Mouse (Mus musculus) heart, postnatal 0 days (tissue): ENCODE measurements at regions not wholly inside any gene's neighbourhood (a gene's known extent, or its start where the extent isn't known, plus 50 kb on each side); places are given as distances from the start of the nearest gene placed in this dataset.
A peak's percentile ranks its signal among the peaks of the same experiment; 100 is the strongest.

Source experiments
- ATAC-seq: fragments of 200-750 bp; cut with Nextera tagmentation; 2 replicates; pipeline ENCODE4 v1.8.0; 2017; ENCODE audit warnings: low read depth, moderate number of reproducible peaks, moderate library complexity; ENCODE audit not compliant: insufficient read depth
- DNase-seq: peaks from one replicate; pipeline ENCODE4 v3.0.0-alpha.2; 2016; ENCODE audit warnings: low spot score
- H3K27ac ChIP-seq: fragments of 300-500 bp; sonication (generic); 2 replicates; pipeline ENCODE4 v1.5.1; 2014; ENCODE audit warnings: low read depth, mild to moderate bottlenecking
- H3K27me3 ChIP-seq: fragments of 300-500 bp; sonication (generic); 2 replicates; pipeline ENCODE4 v1.6.1; 2014; ENCODE audit warnings: low read length, mixed read lengths; ENCODE audit not compliant: control insufficient read depth, insufficient read depth
- H3K36me3 ChIP-seq: fragments of 300-500 bp; sonication (generic); replicated peaks from 2 replicates; pipeline ENCODE4 v1.6.1; 2014; ENCODE audit warnings: low read length, mixed read lengths; ENCODE audit not compliant: control insufficient read depth, insufficient read depth
- H3K4me1 ChIP-seq: fragments of 300-500 bp; sonication (generic); 2 replicates; pipeline ENCODE4 v1.6.1; 2014; ENCODE audit warnings: antibody characterized with exemption; ENCODE audit not compliant: control insufficient read depth, insufficient read depth
- H3K4me2 ChIP-seq: fragments of 300-500 bp; sonication (generic); 2 replicates; pipeline ENCODE4 v1.6.1; 2014; ENCODE audit warnings: low read depth, mild to moderate bottlenecking, low read length, moderate library complexity
- H3K4me3 ChIP-seq: fragments of 300-500 bp; sonication (generic); 2 replicates; pipeline ENCODE4 v1.5.1; 2014; ENCODE audit warnings: low read depth, low read length
- H3K9ac ChIP-seq: fragments of 300-500 bp; sonication (generic); replicated peaks from 2 replicates; pipeline ENCODE4 v1.6.1; 2014; ENCODE audit warnings: low read depth, low read length, mixed read lengths
- H3K9me3 ChIP-seq: fragments of 300-500 bp; sonication (generic); replicated peaks from 2 replicates; pipeline ENCODE4 v1.6.1; 2016; ENCODE audit warnings: low read length; ENCODE audit not compliant: control insufficient read depth
- CTCF ChIP-seq: IDR thresholded peaks from 2 replicates; pipeline ENCODE4 v1.5.1; 2016; ENCODE audit warnings: antibody characterized with exemption, control low read depth, low read depth
- EP300 ChIP-seq: IDR thresholded peaks from 2 replicates; pipeline ENCODE4 v1.6.1; 2016; ENCODE audit warnings: antibody characterized with exemption, low read depth
- WGBS: fragments of 180-500 bp; shearing (Covaris S2); extraction: QIAGEN DNeasy Blood & Tissue Kit; methylation state at CpG from one replicate; pipeline ENCODE4 v1.1.7; 2014; 5-methylcytosine and 5-hydroxymethylcytosine counted together

DNA sequence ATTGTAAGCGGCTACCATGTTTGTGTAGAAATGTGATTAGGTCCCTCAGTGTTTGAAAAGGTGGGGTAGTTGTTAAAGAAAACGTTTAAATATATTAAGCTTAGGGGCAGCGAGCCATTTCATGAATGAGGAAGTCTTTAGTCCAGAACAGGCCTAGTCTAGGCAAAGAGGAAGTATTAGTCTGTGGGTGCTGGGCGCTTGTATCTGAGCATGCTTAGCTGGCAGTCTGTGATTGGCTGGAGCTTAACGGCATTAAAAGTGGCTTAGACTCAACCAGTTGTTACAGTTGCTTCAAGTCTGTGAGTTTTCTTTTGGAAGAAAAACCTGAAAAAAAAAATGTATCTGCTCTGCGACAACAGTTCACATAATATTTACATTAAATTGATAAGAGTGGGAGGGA lies 102.0 kb downstream of the Pmp22 start:
- WGBS: 85% methylated on average over 6 of the region's 6 CpGs
- DNase-seq: no peak
- H3K27me3 ChIP-seq: no peaks in the 10 kb centered on the region

DNA sequence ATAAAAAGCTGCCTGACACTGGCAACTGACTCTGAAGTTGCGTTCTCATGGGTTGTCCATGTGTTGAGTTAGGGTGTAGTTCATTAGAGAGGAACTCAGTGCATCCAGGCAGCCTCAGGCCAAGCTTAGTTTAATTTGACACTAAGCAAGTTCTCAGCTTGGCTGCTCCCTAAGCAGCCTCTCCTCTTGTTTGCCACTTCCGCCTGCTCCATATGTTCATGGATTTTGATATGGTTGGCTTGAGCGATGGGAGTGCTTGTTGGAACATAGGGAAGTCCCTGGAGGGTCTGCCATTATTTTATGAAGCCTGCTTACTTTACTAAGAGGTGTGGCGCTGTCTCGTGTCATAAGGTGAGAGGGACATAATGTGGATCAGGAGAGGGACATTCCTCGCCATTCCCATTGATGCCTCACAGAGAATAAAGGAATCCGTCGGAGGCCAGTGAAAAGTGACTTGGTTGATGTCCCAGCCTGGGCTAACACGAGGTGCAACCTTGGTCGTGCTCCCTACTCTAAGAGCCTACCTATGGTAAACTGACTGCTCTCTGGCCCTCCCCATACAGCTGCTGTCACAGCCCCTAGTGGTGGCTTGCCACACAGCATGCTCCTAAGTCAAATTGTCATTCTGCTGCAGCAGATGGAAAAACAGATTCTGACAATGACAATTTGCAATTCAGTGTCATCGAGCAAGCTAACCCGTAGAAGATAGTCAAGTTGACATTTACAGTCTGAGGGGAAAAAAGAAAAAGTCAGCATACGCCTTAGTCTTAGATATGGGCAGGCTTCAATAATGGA lies 104.6 kb downstream of the Pmp22 start:
- H3K36me3 ChIP-seq: no peaks in the 10 kb centered on the region
- H3K9ac ChIP-seq: no peak overlapping the region
- TF ChIP-seq CTCF (peak; percentile 40), EP300 (no peak)
- H3K4me2 ChIP-seq: no peak overlapping the region
- H3K9me3 ChIP-seq: no peaks in the 10 kb centered on the region
- no peaks in the 10 kb centered on the region for H3K27me3 ChIP-seq
- DNase-seq (no peak), ATAC-seq (no peak)
- H3K4me3 ChIP-seq: no peak overlapping the region
- no peak overlapping the region for H3K27ac ChIP-seq
- H3K4me1 ChIP-seq: no peaks in the 10 kb centered on the region
- WGBS: 75% methylated on average over 13 of the region's 13 CpGs

More for the DNA sequence above, 102.0 kb downstream of the Pmp22 start:
- H3K36me3 ChIP-seq: no peaks in the 10 kb centered on the region
- no peak overlapping the region for H3K4me3 ChIP-seq
- no peak overlapping the region for H3K4me2 ChIP-seq
- no peaks in the 10 kb centered on the region for H3K9me3 ChIP-seq
- TF ChIP-seq EP300 (no peak), CTCF (no peak)
- no peak overlapping the region for H3K9ac ChIP-seq
- ATAC-seq: no peak
- H3K4me1 ChIP-seq: no peaks in the 10 kb centered on the region
- no peak overlapping the region for H3K27ac ChIP-seq

DNA sequence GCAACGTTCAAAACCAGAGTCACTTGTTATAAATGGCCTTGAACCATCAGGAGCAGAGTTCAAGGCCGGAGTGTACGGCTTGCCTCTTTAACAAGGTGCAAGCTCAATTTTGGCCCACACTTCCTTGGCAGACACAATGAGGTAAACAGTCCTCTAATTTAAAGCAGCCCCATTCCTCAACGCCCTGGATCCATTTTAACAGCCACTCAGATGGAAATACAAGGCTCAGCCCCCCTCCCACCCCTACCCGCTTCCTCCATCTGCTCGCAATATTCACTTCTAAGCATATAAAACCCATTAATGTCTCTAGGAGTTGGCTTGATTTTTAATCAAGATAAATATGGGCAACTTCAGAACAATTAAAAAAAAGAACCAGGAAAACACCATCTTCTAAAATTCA lies 105.7 kb downstream of the Pmp22 start:
- H3K9me3 ChIP-seq: no peaks in the 10 kb centered on the region
- TF ChIP-seq EP300 (no peak), CTCF (no peak)
- H3K4me3 ChIP-seq: no peak overlapping the region
- no peak overlapping the region for H3K27ac ChIP-seq
- ATAC-seq (no peak), DNase-seq (no peak)
- no peaks in the 10 kb centered on the region for H3K27me3 ChIP-seq
- H3K4me1 ChIP-seq: no peaks in the 10 kb centered on the region
- no peaks in the 10 kb centered on the region for H3K36me3 ChIP-seq
- H3K4me2 ChIP-seq: no peak overlapping the region
- H3K9ac ChIP-seq: no peak overlapping the region
- 86% methylated on average over 6 of the region's 6 CpGs for WGBS

DNA sequence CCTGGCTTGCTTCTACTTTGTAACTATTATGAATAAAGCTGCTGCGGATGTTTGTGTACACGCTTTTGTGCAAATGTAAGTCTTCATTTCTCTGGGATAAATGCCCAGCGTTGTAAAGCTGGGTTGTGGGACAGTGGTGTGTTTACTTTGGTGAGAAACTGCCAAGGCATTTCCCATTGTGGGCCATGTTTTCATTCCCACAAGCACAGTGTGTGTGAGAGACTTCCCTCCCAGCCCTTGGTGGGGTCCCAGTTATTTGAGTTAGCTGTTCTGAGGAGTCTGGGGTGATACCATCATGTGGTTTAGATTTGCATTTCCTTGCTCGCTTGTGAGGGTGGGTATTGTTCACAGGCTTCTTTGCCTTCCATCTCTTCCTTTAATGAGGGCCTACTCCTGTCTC lies 109.9 kb downstream of the Pmp22 start:
- no peak overlapping the region for H3K27ac ChIP-seq
- WGBS: 83% methylated on average over 4 of the region's 4 CpGs
- no peak overlapping the region for H3K9ac ChIP-seq
- ATAC-seq (no peak), DNase-seq (no peak)
- H3K9me3 ChIP-seq: no peaks in the 10 kb centered on the region
- no peaks in the 10 kb centered on the region for H3K36me3 ChIP-seq
- H3K4me2 ChIP-seq: no peak overlapping the region
- no peak overlapping the region for H3K4me3 ChIP-seq
- H3K27me3 ChIP-seq: no peaks in the 10 kb centered on the region
- no peak for TF ChIP-seq EP300
- no peak for TF ChIP-seq CTCF
- no peaks in the 10 kb centered on the region for H3K4me1 ChIP-seq

DNA sequence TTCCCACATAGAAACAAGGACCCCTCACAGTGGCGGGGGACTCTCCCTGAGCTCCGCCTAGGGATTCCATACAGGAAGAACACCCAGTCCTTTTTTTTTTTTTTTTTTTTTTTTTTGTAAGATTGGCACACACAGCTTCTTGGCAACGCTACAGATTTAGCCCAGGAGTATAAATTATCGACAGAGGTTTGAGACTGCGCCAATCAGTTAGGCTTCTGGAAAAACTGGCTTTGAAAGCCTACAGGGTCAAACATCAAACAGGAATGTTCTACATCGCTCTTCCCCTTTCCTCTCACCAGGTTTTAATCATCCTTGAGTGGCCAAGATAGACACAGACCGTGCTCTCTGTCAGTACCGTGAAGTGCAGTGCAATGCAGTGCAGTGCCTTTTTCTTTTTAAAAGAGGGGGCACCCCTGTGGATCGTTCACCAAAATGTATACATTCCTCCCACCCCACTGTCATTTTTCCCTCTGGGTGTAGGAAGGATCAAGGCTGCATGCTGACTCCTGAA lies 115.2 kb downstream of the Pmp22 start:
- no peak overlapping the region for H3K4me3 ChIP-seq
- no peak overlapping the region for H3K4me2 ChIP-seq
- no peak overlapping the region for H3K9ac ChIP-seq
- 0 out of 2 replicates have a peak, but pooled peaks cover 2% of the 10 kb centered on the region for H3K27me3 ChIP-seq
- DNase-seq (no peak), ATAC-seq (no peak)
- H3K36me3 ChIP-seq: no peaks in the 10 kb centered on the region
- TF ChIP-seq EP300: no peak
- TF ChIP-seq CTCF: no peak
- WGBS: 29% methylated on average over 9 of the region's 9 CpGs
- no peak overlapping the region for H3K27ac ChIP-seq
- no peaks in the 10 kb centered on the region for H3K9me3 ChIP-seq
- H3K4me1 ChIP-seq: no peaks in the 10 kb centered on the region
